ENCODE assay signal across 21 mouse cellular contexts in the genomic region with DNA sequence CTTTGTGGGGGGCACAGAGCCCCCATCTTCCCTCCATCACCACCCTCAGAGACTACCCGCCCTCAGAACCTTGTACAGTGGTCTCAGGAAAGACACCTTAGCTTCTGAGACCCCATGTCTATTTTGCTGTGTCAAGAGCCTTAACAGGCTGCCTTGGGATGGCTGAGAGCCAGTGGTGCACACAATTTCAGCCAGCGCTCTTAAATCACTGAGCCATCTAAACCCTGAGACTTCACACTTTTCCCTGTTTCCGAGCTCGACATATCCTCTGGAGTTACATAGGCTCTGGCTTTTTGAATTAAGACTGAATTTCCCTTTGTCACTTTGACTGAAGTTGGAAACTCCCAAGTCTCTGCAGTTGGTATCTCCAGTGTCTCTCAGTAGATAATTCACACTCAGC.
DNase-seq lines count a peak whose midpoint lies in the region; ATAC-seq and TF ChIP-seq lines count a peak whose summit lies in the region.
"Had no signal": no experiment of that assay in that cellular context is flagged by ENCODE, and none has a peak within 500 bp of the region (broad histone marks: within the 10 kb centered on the region; RNA-seq: fewer than 3 reads in every experiment).

No protein-coding gene starts in this region.

- no peaks in the 10 kb centered on the region for H3K27me3 ChIP-seq in kidney, postnatal 0 days (ENCODE audit: insufficient read depth, low read length)
- H3K27me3 ChIP-seq in kidney, adult 2 months (replicated peaks; ENCODE audit: control insufficient read depth, insufficient read depth, low read length) = no peaks in the 10 kb centered on the region
- H3K27me3 ChIP-seq: embryonic facial prominence, embryonic 13.5 days; embryonic facial prominence, embryonic 15.5 days; forebrain, embryonic 12.5 days had no signal

- no peaks in the 10 kb centered on the region for H3K36me3 ChIP-seq in kidney, postnatal 0 days (ENCODE audit: insufficient read depth, low read length)
- no peaks in the 10 kb centered on the region for H3K36me3 ChIP-seq in kidney, adult 2 months (ENCODE audit: control insufficient read depth, insufficient read depth, low read length)
- H3K36me3 ChIP-seq: embryonic facial prominence, embryonic 13.5 days; embryonic facial prominence, embryonic 15.5 days; forebrain, embryonic 10.5 days; forebrain, embryonic 12.5 days had no signal

- H3K4me1 ChIP-seq in kidney, postnatal 0 days (replicated peaks; ENCODE audit: insufficient read depth, low read length) = no peaks in the 10 kb centered on the region
- H3K4me1 ChIP-seq in kidney, adult 2 months (ENCODE audit: control insufficient read depth, insufficient read depth, low read length) = no peaks in the 10 kb centered on the region

- H3K4me3 ChIP-seq in kidney, postnatal 0 days (replicated peaks; ENCODE audit: low read depth, low read length) = no peak overlapping the region
- no peak overlapping the region for H3K4me3 ChIP-seq in kidney, adult 2 months (ENCODE audit: insufficient read depth, low read depth, low read length)
- H3K4me3 ChIP-seq: embryonic facial prominence, embryonic 13.5 days; embryonic facial prominence, embryonic 15.5 days; erythroblast, embryonic 14.5 days; forebrain, embryonic 10.5 days; forebrain, embryonic 12.5 days had no signal

- no peak overlapping the region for H3K27ac ChIP-seq in kidney, postnatal 0 days
- no peak overlapping the region for H3K27ac ChIP-seq in kidney, adult 2 months (ENCODE audit: insufficient read depth, low read depth, low read length)
- H3K27ac ChIP-seq: embryonic facial prominence, embryonic 13.5 days; embryonic facial prominence, embryonic 15.5 days; forebrain, embryonic 10.5 days; forebrain, embryonic 12.5 days had no signal

- no peaks in the 10 kb centered on the region for H3K9me3 ChIP-seq in kidney, postnatal 0 days (replicated peaks; ENCODE audit: low read length)
- H3K9me3 ChIP-seq: embryonic facial prominence, embryonic 13.5 days; embryonic facial prominence, embryonic 15.5 days; forebrain, embryonic 10.5 days; forebrain, embryonic 12.5 days had no signal

- H3K4me2 ChIP-seq in kidney, postnatal 0 days (ENCODE audit: low read length) = no peak overlapping the region
- H3K4me2 ChIP-seq: embryonic facial prominence, embryonic 13.5 days; embryonic facial prominence, embryonic 15.5 days; forebrain, embryonic 12.5 days had no signal

- no peak for TF ChIP-seq POLR2A in kidney, adult 2 months (IDR thresholded peaks at IDR 0.05; ENCODE audit: low read depth, low read length)

- TF ChIP-seq CTCF in kidney, postnatal 0 days (IDR thresholded peaks at IDR 0.05; ENCODE audit: low read depth) = no peak
- no peak for TF ChIP-seq CTCF in kidney, adult 2 months (conservative IDR thresholded peaks at IDR 0.05; ENCODE audit: insufficient read depth, insufficient read length, low read depth, low read length)

- no peak overlapping the region for H3K9ac ChIP-seq in kidney, postnatal 0 days (ENCODE audit: low read depth, low read length)
- H3K9ac ChIP-seq: embryonic facial prominence, embryonic 13.5 days; embryonic facial prominence, embryonic 15.5 days; forebrain, embryonic 12.5 days had no signal

- no peak for ATAC-seq in kidney, postnatal 0 days (replicated peaks; ENCODE audit: low FRiP score, low read depth)
- ATAC-seq: forebrain, embryonic 14.5 days; forebrain, embryonic 16.5 days had no signal

- 43% methylated on average over 4 of the region's 4 CpGs for WGBS in kidney, postnatal 0 days
- 77% methylated on average over 4 of the region's 4 CpGs for WGBS in kidney, adult 2 months

- DNase-seq in kidney, postnatal 0 days (ENCODE audit: low spot score) = peak; percentile 63
- no peak for DNase-seq in kidney, adult 2 months
- peak; percentile 15 for DNase-seq in kidney, postnatal 14 days
- no peak for DNase-seq in kidney, postnatal 36 days
- DNase-seq: adrenal gland, adult 2 months; adrenal gland, postnatal 10 days; adrenal gland, postnatal 25 days; cerebellum, adult 11 months; cerebellum, adult 18-20 months; cerebellum, adult 8-10 months; cerebellum, adult 9-11 months; cerebellum, postnatal 14 days; cerebellum, postnatal 36 days; embryo, embryonic 11 days had no signal

Comparison
In these comparisons a context has a peak if more than half of its experiments do, and no peak if none do; other contexts are left out.
1. DNase-seq: peak in kidney, postnatal 0 days (single experiment) and kidney, postnatal 14 days (single experiment); none in kidney, adult 2 months (single experiment) and kidney, postnatal 36 days (0 of 2).